Mouse (Mus musculus) forebrain, embryonic 15.5 days (tissue): ENCODE measurements around the gene Gcc2. TPM values are rescaled to one million over a fixed set of nuclear protein-coding genes. Genes with fewer than 3 reads are reported as not detected.
"Not testable (repeated sequence)": the region's sequence is repeated elsewhere in the genome, so short reads cannot be mapped to it uniquely, and the experiment has no call there.

Source experiments
- ATAC-seq: fragments of 200-750 bp; cut with Nextera tagmentation; replicated peaks from 2 replicates; pipeline ENCODE4 v1.8.0; 2017; ENCODE audit warnings: mild to moderate bottlenecking, moderate TSS enrichment, moderate library complexity
- H3K27ac ChIP-seq: fragments of 300-500 bp; sonication (generic); replicated peaks from 2 replicates; pipeline ENCODE4 v1.5.1; 2015; ENCODE audit warnings: mild to moderate bottlenecking, inconsistent platforms
- H3K27me3 ChIP-seq: fragments of 300-500 bp; sonication (generic); 2 replicates; pipeline ENCODE4 v1.6.1; 2015; ENCODE audit warnings: inconsistent platforms
- H3K36me3 ChIP-seq: fragments of 300-500 bp; sonication (generic); 2 replicates; pipeline ENCODE4 v1.6.1; 2015; ENCODE audit warnings: mild to moderate bottlenecking, inconsistent platforms
- H3K4me1 ChIP-seq: fragments of 300-500 bp; sonication (generic); 2 replicates; pipeline ENCODE4 v1.6.1; 2015; ENCODE audit warnings: inconsistent platforms
- H3K4me2 ChIP-seq: fragments of 300-500 bp; sonication (generic); replicated peaks from 2 replicates; pipeline ENCODE4 v1.6.1; 2015; ENCODE audit warnings: mild to moderate bottlenecking, inconsistent platforms
- H3K4me3 ChIP-seq: fragments of 300-500 bp; sonication (generic); 2 replicates; pipeline ENCODE4 v1.5.1; 2015; ENCODE audit warnings: mild to moderate bottlenecking, inconsistent platforms
- H3K9ac ChIP-seq: fragments of 300-500 bp; sonication (generic); replicated peaks from 2 replicates; pipeline ENCODE4 v1.6.1; 2015; ENCODE audit warnings: mild to moderate bottlenecking, inconsistent platforms
- H3K9me3 ChIP-seq: fragments of 300-500 bp; sonication (generic); 2 replicates; pipeline ENCODE4 v1.6.1; 2016; ENCODE audit warnings: inconsistent platforms
- WGBS: fragments of 180-500 bp; shearing (Covaris S2); methylation state at CpG from one replicate; pipeline ENCODE4 v1.1.7; 2015; ENCODE audit warnings: mixed read lengths; 5-methylcytosine and 5-hydroxymethylcytosine counted together
- polyA plus RNA-seq: library from polyadenylated mRNA; unstranded; fragments of >200 nt; fragmentation: Nextera tagmentation; extraction: Ambion mirVana; gene quantifications from 2 replicates; pipeline ENCODE4 v1.2.1, GENCODE M21; 2015

Gene Gcc2
- polyA plus RNA-seq, 1 experiment from 2014 or later = 86.0 TPM

DNA sequence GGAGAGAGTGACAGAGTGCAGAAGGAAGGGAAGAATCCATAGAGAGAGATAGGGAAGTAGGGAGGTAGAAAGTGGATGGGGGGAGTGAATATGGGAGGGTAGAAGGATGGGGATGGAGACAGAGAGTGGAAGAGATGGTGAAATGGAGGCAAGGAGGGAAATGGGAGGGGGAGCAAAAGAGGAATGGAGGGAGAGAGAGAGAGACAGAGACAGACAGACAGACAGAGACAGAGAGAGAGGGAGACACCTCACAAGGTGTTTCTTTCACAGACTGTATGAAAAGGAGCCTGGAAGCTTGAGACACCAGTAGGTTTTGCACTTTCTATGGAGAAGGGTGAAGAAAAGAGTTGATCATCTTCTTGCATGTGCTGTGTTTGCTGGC lies 21.6 kb upstream of the Gcc2 start:
- not testable (repeated sequence) for H3K9ac ChIP-seq, H3K27ac ChIP-seq, H3K4me1 ChIP-seq, H3K27me3 ChIP-seq, H3K4me2 ChIP-seq, H3K36me3 ChIP-seq, ATAC-seq, H3K4me3 ChIP-seq
- peaks cover 12% of the 10 kb centered on the region for H3K9me3 ChIP-seq

GRCm38 (mm10) chr10:58234985-58235384 lies 20.3 kb upstream of the Gcc2 start:
- not testable (repeated sequence) for H3K4me2 ChIP-seq, H3K27ac ChIP-seq, ATAC-seq, H3K27me3 ChIP-seq, H3K9ac ChIP-seq, H3K4me3 ChIP-seq, H3K36me3 ChIP-seq, H3K4me1 ChIP-seq
- peaks cover 15% of the 10 kb centered on the region for H3K9me3 ChIP-seq
- 84% methylated on average over 4 of the region's 4 CpGs for WGBS

DNA sequence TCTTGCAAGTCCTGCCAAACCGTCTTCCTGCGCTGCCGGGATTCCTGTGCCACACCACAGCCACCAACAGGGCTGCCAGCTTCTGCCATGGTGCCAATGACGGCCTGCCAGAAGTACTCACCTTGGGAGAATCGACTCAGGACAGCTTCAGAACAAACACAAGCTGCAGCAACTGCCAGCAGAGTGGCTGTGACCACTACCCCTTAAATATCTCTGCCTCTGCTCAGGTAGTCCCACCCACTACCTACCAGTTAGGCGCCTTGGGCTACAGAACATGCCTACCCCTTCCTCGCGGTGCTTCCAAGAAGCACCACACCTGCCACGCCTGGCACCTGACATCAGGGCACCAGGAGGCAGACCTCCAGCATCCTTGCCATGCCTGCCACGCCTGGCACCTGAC lies 18.7 kb upstream of the Gcc2 start, which contains the start of gene Gm4981:
Gm4981 (minus strand) TSS at position 89 of the 400 bp plus-strand sequence.
- H3K9ac ChIP-seq = no peak within 1 kb of the TSS
- H3K4me2 ChIP-seq = no peak within 1 kb of the TSS
- 90% methylated on average over 10 of the region's 10 CpGs for WGBS
- H3K9me3 ChIP-seq = peaks cover 11% of the 10 kb centered on the region
- no peak within 1 kb of the TSS for H3K4me3 ChIP-seq
- no peaks in the 10 kb centered on the region for H3K4me1 ChIP-seq
- no peaks in the 10 kb centered on the region for H3K36me3 ChIP-seq
- no peaks in the 10 kb centered on the region for H3K27me3 ChIP-seq
- no peak within 1 kb of the TSS for H3K27ac ChIP-seq
- no peak for ATAC-seq

- WGBS = 87% methylated on average over 8 of the region's 8 CpGs
- not testable (repeated sequence) for H3K9ac ChIP-seq, H3K27me3 ChIP-seq, H3K4me1 ChIP-seq, H3K36me3 ChIP-seq, H3K27ac ChIP-seq, H3K9me3 ChIP-seq, H3K4me2 ChIP-seq, H3K4me3 ChIP-seq
- peak; percentile 88 for ATAC-seq
Observed at GRCm38 (mm10) chr10:58238984-58239740, 16.1 kb upstream of the Gcc2 start.

DNA sequence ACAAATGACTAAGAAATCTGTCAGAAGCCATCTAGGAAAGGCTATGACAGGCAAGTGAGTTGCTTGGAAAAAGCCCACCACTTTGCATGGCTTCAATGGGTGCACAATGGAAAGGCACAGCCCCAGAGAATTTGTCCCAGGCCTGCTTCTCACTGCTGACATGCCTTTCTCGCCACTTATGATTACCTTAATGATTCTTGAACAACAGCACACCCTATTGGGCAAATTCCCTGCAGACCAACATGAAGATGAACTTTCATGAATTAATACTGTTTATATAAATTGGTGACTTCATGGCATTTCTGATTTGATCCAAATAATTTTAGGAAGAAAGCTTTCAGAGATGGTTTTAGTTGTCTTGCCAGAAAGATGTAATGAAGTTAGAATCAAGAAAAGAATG lies 5.8 kb upstream of the Gcc2 start:
- no peak for ATAC-seq
- H3K4me3 ChIP-seq = no peak overlapping the region
- H3K27ac ChIP-seq = no peak overlapping the region
- no peaks in the 10 kb centered on the region for H3K36me3 ChIP-seq
- no peaks in the 10 kb centered on the region for H3K9me3 ChIP-seq
- no peak overlapping the region for H3K4me2 ChIP-seq
- WGBS = 19% methylated on average over 1 of the region's 1 CpGs
- H3K4me1 ChIP-seq = peaks cover 1% of the 10 kb centered on the region
- H3K9ac ChIP-seq = no peak overlapping the region
- H3K27me3 ChIP-seq = no peaks in the 10 kb centered on the region

DNA sequence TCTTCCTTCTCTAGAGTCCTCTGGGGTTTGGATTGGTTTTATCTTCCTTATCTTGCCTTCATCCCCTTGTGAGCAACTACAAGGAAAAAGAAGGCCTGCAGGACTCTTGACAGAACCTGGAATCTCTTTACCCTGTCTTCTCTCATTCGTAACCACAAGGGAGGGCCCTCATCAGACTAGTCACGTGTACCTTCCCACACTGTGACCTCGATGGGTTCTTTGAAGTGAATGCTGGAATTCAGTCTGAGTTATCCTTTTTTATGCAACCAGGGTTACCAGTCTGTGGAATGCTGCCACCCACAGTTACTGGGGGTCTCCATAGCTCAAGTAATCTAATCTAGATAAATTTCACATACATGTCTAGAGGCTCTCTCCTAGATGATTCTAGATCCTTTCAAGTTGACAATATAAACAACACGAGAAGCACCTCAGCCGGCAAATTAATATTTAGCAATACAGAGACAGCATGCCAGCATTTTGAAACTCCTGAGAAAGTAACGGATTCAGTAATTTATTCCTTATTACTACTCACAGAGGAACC lies 592 bp upstream of the Gcc2 start:
- peak overlapping the region; percentile 81 for H3K4me3 ChIP-seq
- H3K4me1 ChIP-seq = peaks cover 14% of the 10 kb centered on the region
- ATAC-seq = peak; percentile 53
- H3K9me3 ChIP-seq = no peaks in the 10 kb centered on the region
- peaks cover 11% of the 10 kb centered on the region for H3K36me3 ChIP-seq
- no peak overlapping the region for H3K27ac ChIP-seq
- H3K9ac ChIP-seq = peak overlapping the region; percentile 75
- peak overlapping the region; percentile 46 for H3K4me2 ChIP-seq
- H3K27me3 ChIP-seq = no peaks in the 10 kb centered on the region
- WGBS = 28% methylated on average over 6 of the region's 6 CpGs

- WGBS = 7% methylated on average over 4 of the region's 4 CpGs
- Histone ChIP-seq H3K4me2 (peak overlapping the region; percentile 46), H3K36me3 (peaks cover 19% of the 10 kb centered on the region), H3K9me3 (no peaks in the 10 kb centered on the region), H3K4me1 (peaks cover 14% of the 10 kb centered on the region), H3K9ac (peak overlapping the region; percentile 75), H3K4me3 (peak overlapping the region; percentile 81), H3K27me3 (no peaks in the 10 kb centered on the region), H3K27ac (no peak overlapping the region)
- no peak for ATAC-seq
Observed at GRCm38 (mm10) chr10:58255954-58256353, 657 bp downstream of the Gcc2 start.

DNA sequence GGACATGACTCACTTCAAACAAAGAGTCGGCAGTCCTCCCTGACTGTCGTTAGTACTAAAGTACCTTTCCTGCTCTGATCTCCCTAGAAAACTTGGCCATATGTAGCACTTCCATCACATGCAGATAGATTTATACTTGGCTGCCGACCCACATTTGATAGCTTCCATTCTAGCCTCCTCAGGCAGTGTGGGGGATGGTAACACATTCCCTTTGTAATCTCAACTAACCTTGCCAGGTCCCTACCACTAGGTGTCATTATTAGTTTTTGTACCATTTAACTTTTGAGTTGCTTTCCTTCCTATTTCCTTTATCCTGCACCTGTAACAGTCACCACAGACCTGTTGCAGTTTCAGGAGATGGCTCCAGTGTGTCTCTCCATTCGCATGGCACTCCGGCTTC lies 3.2 kb downstream of the Gcc2 start:
- WGBS = 76% methylated on average over 5 of the region's 5 CpGs
- ATAC-seq = no peak
- Histone ChIP-seq H3K4me2 (no peak overlapping the region), H3K27ac (no peak overlapping the region), H3K9me3 (no peaks in the 10 kb centered on the region), H3K27me3 (no peaks in the 10 kb centered on the region), H3K4me3 (no peak overlapping the region), H3K9ac (no peak overlapping the region), H3K36me3 (peaks cover 36% of the 10 kb centered on the region), H3K4me1 (peaks cover 14% of the 10 kb centered on the region)

- no peaks in the 10 kb centered on the region for H3K4me1 ChIP-seq
- WGBS = 95% methylated on average over 7 of the region's 7 CpGs
- no peaks in the 10 kb centered on the region for H3K27me3 ChIP-seq
- no peaks in the 10 kb centered on the region for H3K9me3 ChIP-seq
- no peak for ATAC-seq
- H3K36me3 ChIP-seq = peaks cover 63% of the 10 kb centered on the region
- H3K9ac ChIP-seq = no peak overlapping the region
- no peak overlapping the region for H3K27ac ChIP-seq
- no peak overlapping the region for H3K4me3 ChIP-seq
- H3K4me2 ChIP-seq = no peak overlapping the region
Observed at GRCm38 (mm10) chr10:58282238-58282637, 26.9 kb downstream of the Gcc2 start.

- no peak for ATAC-seq
- no peak overlapping the region for H3K4me3 ChIP-seq
- H3K4me2 ChIP-seq = no peak overlapping the region
- 87% methylated on average over 3 of the region's 3 CpGs for WGBS
- H3K27me3 ChIP-seq = no peaks in the 10 kb centered on the region
- peaks cover 85% of the 10 kb centered on the region for H3K36me3 ChIP-seq
- H3K4me1 ChIP-seq = no peaks in the 10 kb centered on the region
- H3K27ac ChIP-seq = no peak overlapping the region
- no peak overlapping the region for H3K9ac ChIP-seq
- H3K9me3 ChIP-seq = no peaks in the 10 kb centered on the region
Observed at GRCm38 (mm10) chr10:58290742-58291141, 35.4 kb downstream of the Gcc2 start.

DNA sequence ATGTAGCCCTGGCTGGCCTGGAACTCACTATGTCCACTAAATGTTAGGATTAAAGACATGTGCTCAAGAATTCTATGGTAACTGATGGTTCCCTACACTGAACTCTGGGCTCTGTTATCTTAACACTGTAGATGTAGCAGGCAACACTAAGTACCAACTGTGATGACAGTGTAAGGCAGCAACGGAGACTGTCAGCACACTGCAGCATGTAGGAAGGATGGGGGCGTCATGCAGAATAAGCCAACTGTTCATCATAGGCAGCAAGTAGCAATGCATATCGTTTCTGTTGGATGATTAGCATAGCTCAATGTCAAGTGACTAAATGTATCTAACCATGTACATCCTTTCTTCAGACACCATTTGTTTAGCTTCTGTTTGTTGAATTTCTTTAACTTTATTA lies 38.9 kb downstream of the Gcc2 start:
- Histone ChIP-seq H3K4me2 (no peak overlapping the region), H3K9me3 (no peaks in the 10 kb centered on the region)

GRCm38 (mm10) chr10:58295605-58296004 lies 40.3 kb downstream of the Gcc2 start:
- no peaks in the 10 kb centered on the region for H3K27me3 ChIP-seq
- no peak overlapping the region for H3K27ac ChIP-seq
- no peak overlapping the region for H3K9ac ChIP-seq
- no peak overlapping the region for H3K4me2 ChIP-seq
- no peaks in the 10 kb centered on the region for H3K9me3 ChIP-seq
- ATAC-seq = no peak
- no peak overlapping the region for H3K4me3 ChIP-seq
- no peaks in the 10 kb centered on the region for H3K4me1 ChIP-seq
- WGBS = 96% methylated on average over 3 of the region's 3 CpGs
- peaks cover 90% of the 10 kb centered on the region for H3K36me3 ChIP-seq

More for the DNA sequence above, 38.9 kb downstream of the Gcc2 start:
- 94% methylated on average over 3 of the region's 3 CpGs for WGBS
- no peak for ATAC-seq
- Histone ChIP-seq H3K36me3 (peaks cover 87% of the 10 kb centered on the region), H3K4me1 (no peaks in the 10 kb centered on the region), H3K4me3 (no peak overlapping the region), H3K27ac (no peak overlapping the region), H3K27me3 (no peaks in the 10 kb centered on the region), H3K9ac (no peak overlapping the region)

- ATAC-seq = no peak
- Histone ChIP-seq H3K36me3 (peaks cover 66% of the 10 kb centered on the region), H3K4me3 (no peak overlapping the region), H3K27ac (no peak overlapping the region), H3K27me3 (no peaks in the 10 kb centered on the region), H3K9me3 (no peaks in the 10 kb centered on the region), H3K9ac (no peak overlapping the region), H3K4me1 (no peaks in the 10 kb centered on the region), H3K4me2 (no peak overlapping the region)
- WGBS = 91% methylated on average over 7 of the region's 7 CpGs
Observed at GRCm38 (mm10) chr10:58304996-58305395, 49.7 kb downstream of the Gcc2 start.
